Mouse (Mus musculus) lung, postnatal 0 days (tissue): ENCODE results near the gene Flot1. TPM values are rescaled to one million over a fixed set of nuclear protein-coding genes. Genes with fewer than 3 reads are reported as not detected.
A peak's percentile ranks its signal among the peaks of the same experiment; 100 is the strongest.

Experiments used
- ATAC-seq: fragments of 200-750 bp; cut with Nextera tagmentation; 2 replicates; pipeline ENCODE4 v1.8.0; 2017; ENCODE audit warnings: moderate library complexity
- DNase-seq: peaks from one replicate; pipeline ENCODE4 v3.0.0-alpha.2; 2016; ENCODE audit warnings: low spot score
- H3K27ac ChIP-seq: fragments of 300-500 bp; sonication (generic); 2 replicates; pipeline ENCODE4 v1.5.1; 2014; ENCODE audit warnings: antibody characterized with exemption, mild to moderate bottlenecking, low read length, mixed read lengths
- H3K27me3 ChIP-seq: fragments of 300-500 bp; sonication (generic); replicated peaks from 2 replicates; pipeline ENCODE4 v1.6.1; 2014; ENCODE audit warnings: low read length, mixed read lengths; ENCODE audit not compliant: insufficient read depth
- H3K36me3 ChIP-seq: fragments of 300-500 bp; sonication (generic); 2 replicates; pipeline ENCODE4 v1.6.1; 2014; ENCODE audit warnings: low read length, mixed read lengths; ENCODE audit not compliant: insufficient read depth
- H3K4me1 ChIP-seq: fragments of 300-500 bp; sonication (generic); 2 replicates; pipeline ENCODE4 v1.6.1; 2014; ENCODE audit warnings: antibody characterized with exemption, low read depth, low read length, mixed read lengths; ENCODE audit not compliant: insufficient read depth
- H3K4me2 ChIP-seq: fragments of 300-500 bp; sonication (generic); replicated peaks from 2 replicates; pipeline ENCODE4 v1.6.1; 2014; ENCODE audit warnings: low read depth, mild to moderate bottlenecking, low read length, moderate library complexity, mixed read lengths
- H3K4me3 ChIP-seq: fragments of 300-500 bp; sonication (generic); 2 replicates; pipeline ENCODE4 v1.5.1; 2014; ENCODE audit warnings: low read depth, low read length
- H3K9ac ChIP-seq: fragments of 300-500 bp; sonication (generic); replicated peaks from 2 replicates; pipeline ENCODE4 v1.6.1; 2014; ENCODE audit warnings: low read depth, mild to moderate bottlenecking
- H3K9me3 ChIP-seq: fragments of 300-500 bp; sonication (generic); 2 replicates; pipeline ENCODE4 v1.6.1; 2016; ENCODE audit warnings: low read length, mixed read lengths
- CTCF ChIP-seq: IDR thresholded peaks from 2 replicates; pipeline ENCODE4 v1.5.1; 2016; ENCODE audit warnings: antibody characterized with exemption, mild to moderate bottlenecking
- EP300 ChIP-seq: IDR thresholded peaks from 2 replicates; pipeline ENCODE4 v1.6.1; 2016; ENCODE audit warnings: antibody characterized with exemption, mild to moderate bottlenecking, control low read depth
- WGBS: fragments of 180-500 bp; shearing (Covaris S2); extraction: QIAGEN DNeasy Blood & Tissue Kit; methylation state at CpG from one replicate; pipeline ENCODE4 v1.1.7; 2014; 5-methylcytosine and 5-hydroxymethylcytosine counted together
- polyA plus RNA-seq: library from polyadenylated mRNA; unstranded; fragments of >200 nt; fragmentation: Nextera tagmentation; extraction: Ambion mirVana; gene quantifications from 2 replicates; pipeline ENCODE4 v1.2.1, GENCODE M21; 2015

The Flot1 gene
- polyA plus RNA-seq, 1 experiment from 2014 or later = 106 TPM

- H3K4me3 ChIP-seq = no peak overlapping the region
- no peak overlapping the region for H3K9ac ChIP-seq
- no peaks in the 10 kb centered on the region for H3K9me3 ChIP-seq
- no peaks in the 10 kb centered on the region for H3K27me3 ChIP-seq
- ATAC-seq (no peak), DNase-seq (no peak)
- H3K4me2 ChIP-seq = no peak overlapping the region
- no peak for TF ChIP-seq CTCF
- TF ChIP-seq EP300 = no peak
- no peaks in the 10 kb centered on the region for H3K36me3 ChIP-seq
- 86% methylated on average over 1 of the region's 1 CpGs for WGBS
- no peak overlapping the region for H3K27ac ChIP-seq
- peaks cover 6% of the 10 kb centered on the region; the same call in 1 of the 2 replicates for H3K4me1 ChIP-seq
These were observed 36.3 kb downstream of the Flot1 start for GRCm38 (mm10) chr17:35859371-35859770.

- H3K9me3 ChIP-seq = no peaks in the 10 kb centered on the region
- ATAC-seq = no peak
- 58% methylated on average over 2 of the region's 2 CpGs for WGBS
These were observed 36.8 kb downstream of the Flot1 start for GRCm38 (mm10) chr17:35859835-35860234.

GRCm38 (mm10) chr17:35860831-35861197, 37.8 kb downstream of the Flot1 start:
- 4% methylated on average over 12 of the region's 12 CpGs for WGBS
- Histone ChIP-seq H3K9me3 (no peaks in the 10 kb centered on the region), H3K4me3 (peak overlapping the region; percentile 74), H3K36me3 (no peaks in the 10 kb centered on the region), H3K9ac (peak overlapping the region; percentile 50; the same call in 1 of the 2 replicates), H3K27ac (peak overlapping the region; percentile 87), H3K27me3 (no peaks in the 10 kb centered on the region), H3K4me1 (peaks cover 9% of the 10 kb centered on the region; the same call in 1 of the 2 replicates), H3K4me2 (peak overlapping the region; percentile 62)
- no peak for DNase-seq
- peak; percentile 34 for ATAC-seq
- no peak for TF ChIP-seq CTCF

More at GRCm38 (mm10) chr17:35859835-35860234, 36.8 kb downstream of the Flot1 start:
- Histone ChIP-seq H3K4me1 (peaks cover 6% of the 10 kb centered on the region; the same call in 1 of the 2 replicates), H3K27me3 (no peaks in the 10 kb centered on the region), H3K4me2 (no peak overlapping the region), H3K27ac (no peak overlapping the region), H3K36me3 (no peaks in the 10 kb centered on the region), H3K9ac (no peak overlapping the region), H3K4me3 (no peak overlapping the region)
- DNase-seq = no peak
- TF ChIP-seq EP300 = no peak
- no peak for TF ChIP-seq CTCF

GRCm38 (mm10) chr17:35861198-35861857, 38.3 kb downstream of the Flot1 start, which contains the start of gene Nrm:
Gene Nrm (plus strand): TSS chr17:35861318.
- DNase-seq (peak; percentile 97), ATAC-seq (peak; percentile 92)
- H3K4me1 ChIP-seq = peaks cover 9% of the 10 kb centered on the region; the same call in 1 of the 2 replicates
- TF ChIP-seq CTCF (peak; percentile 73), EP300 (no peak)
- no peaks in the 10 kb centered on the region for H3K27me3 ChIP-seq
- peak within 1 kb of the TSS; percentile 62 for H3K4me2 ChIP-seq
- peak within 1 kb of the TSS; percentile 50; the same call in 1 of the 2 replicates for H3K9ac ChIP-seq
- WGBS = under 1% methylated on average over 47 of the region's 47 CpGs
- no peaks in the 10 kb centered on the region for H3K36me3 ChIP-seq
- H3K9me3 ChIP-seq = no peaks in the 10 kb centered on the region
- H3K27ac ChIP-seq = peak within 1 kb of the TSS; percentile 87
- peak within 1 kb of the TSS; percentile 74 for H3K4me3 ChIP-seq

GRCm38 (mm10) chr17:35864832-35865353, 41.9 kb downstream of the Flot1 start:
- Histone ChIP-seq H3K9me3 (no peaks in the 10 kb centered on the region), H3K4me1 (peaks cover 9% of the 10 kb centered on the region; the same call in 1 of the 2 replicates), H3K9ac (peak overlapping the region; percentile 68), H3K36me3 (no peaks in the 10 kb centered on the region), H3K4me2 (peak overlapping the region; percentile 88), H3K4me3 (peak overlapping the region; percentile 51), H3K27ac (peak overlapping the region; percentile 90), H3K27me3 (no peaks in the 10 kb centered on the region)
- no peak for DNase-seq
- WGBS = 35% methylated on average over 10 of the region's 10 CpGs
- TF ChIP-seq CTCF = no peak
- TF ChIP-seq EP300 = no peak
- ATAC-seq = no peak

GRCm38 (mm10) chr17:35865481-35866280, 42.7 kb downstream of the Flot1 start, which contains the start of gene Ppp1r18:
Gene Ppp1r18 (plus strand): TSS chr17:35865593.
- no peaks in the 10 kb centered on the region for H3K9me3 ChIP-seq
- whole genome bisulfite sequencing = under 1% methylated on average over 37 of the region's 48 CpGs
- ATAC-seq (peak; percentile 43), DNase-seq (peak; percentile 88)
- H3K4me2 ChIP-seq = peak within 1 kb of the TSS; percentile 88
- H3K4me1 ChIP-seq = peaks cover 5% of the 10 kb centered on the region; the same call in 1 of the 2 replicates
- peak within 1 kb of the TSS; percentile 68 for H3K9ac ChIP-seq
- no peaks in the 10 kb centered on the region for H3K27me3 ChIP-seq
- H3K36me3 ChIP-seq = no peaks in the 10 kb centered on the region
- peak within 1 kb of the TSS; percentile 90 for H3K27ac ChIP-seq
- TF ChIP-seq EP300 (no peak; the same call in none of the 2 replicates), CTCF (no peak)
- peak within 1 kb of the TSS; percentile 51 for H3K4me3 ChIP-seq
